Mouse (Mus musculus) left cerebral cortex, postnatal 14 days (tissue): ENCODE measurements at regions not wholly inside any gene's neighbourhood (a gene's known extent, or its start where the extent isn't known, plus 50 kb on each side); places are given as distances from the start of the nearest gene placed in this dataset.
"Not testable (repeated sequence)": the region's sequence is repeated elsewhere in the genome, so short reads cannot be mapped to it uniquely, and the experiment has no call there.

ENCODE experiments used
- DNase-seq, 2 experiments: peaks; one replicate each; pipeline ENCODE4 v3.0.0; 2021 to 2022; ENCODE audit warnings: low spot score in 2 of 2, mixed read lengths in 1 of 2
- intact Hi-C: fragments of 180-260 bp; cut with DNase I; formaldehyde crosslinking; loops from one replicate; pipeline ENCODE4 v1.15.1; 2025

DNA sequence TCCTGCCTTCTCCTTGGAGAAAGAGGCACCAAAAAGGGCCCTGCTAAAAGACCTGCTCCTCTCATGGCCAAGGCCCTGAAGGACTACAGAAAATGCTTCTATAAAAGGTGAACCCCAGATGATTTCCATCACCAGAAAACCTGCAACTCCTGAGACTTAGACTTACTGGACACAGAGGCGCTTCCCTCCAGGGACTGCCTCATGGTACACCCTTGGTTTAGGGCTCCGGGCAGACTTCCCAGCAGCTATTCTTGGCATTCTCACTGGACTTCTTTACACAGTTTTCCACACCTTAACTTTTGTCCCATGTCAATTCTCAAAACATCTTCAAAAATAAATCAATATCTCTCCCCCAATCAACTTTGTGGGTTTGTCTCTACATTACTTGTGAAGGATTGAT is 393.2 kb downstream of the Gpm6a start:
- peak in 1 of 2 experiments; percentile 7 for DNase-seq
- intact Hi-C loops, result not testable (repeated sequence)

DNA sequence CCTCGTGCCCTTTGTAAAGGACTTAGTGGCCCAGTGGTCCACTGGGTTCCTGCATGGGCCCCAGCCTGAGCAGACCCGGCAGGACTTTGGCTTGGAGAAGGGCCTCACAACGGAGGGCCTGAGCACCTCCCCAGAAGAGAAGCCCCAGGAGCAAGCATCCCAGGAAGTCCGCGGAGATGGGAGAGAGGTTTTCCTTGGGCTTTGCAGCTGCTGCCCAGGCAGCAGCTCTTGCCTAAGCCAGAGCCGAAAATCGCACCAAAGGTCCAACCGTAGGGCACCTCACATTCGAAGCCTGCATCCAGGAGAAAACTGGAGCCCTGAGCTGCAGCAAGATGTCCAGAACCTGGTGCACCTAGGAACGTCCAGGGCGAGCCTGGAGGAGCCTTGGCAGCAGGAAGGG is 405.2 kb downstream of the Gpm6a start:
- DNase-seq, intact Hi-C loops: not testable (repeated sequence)

DNA sequence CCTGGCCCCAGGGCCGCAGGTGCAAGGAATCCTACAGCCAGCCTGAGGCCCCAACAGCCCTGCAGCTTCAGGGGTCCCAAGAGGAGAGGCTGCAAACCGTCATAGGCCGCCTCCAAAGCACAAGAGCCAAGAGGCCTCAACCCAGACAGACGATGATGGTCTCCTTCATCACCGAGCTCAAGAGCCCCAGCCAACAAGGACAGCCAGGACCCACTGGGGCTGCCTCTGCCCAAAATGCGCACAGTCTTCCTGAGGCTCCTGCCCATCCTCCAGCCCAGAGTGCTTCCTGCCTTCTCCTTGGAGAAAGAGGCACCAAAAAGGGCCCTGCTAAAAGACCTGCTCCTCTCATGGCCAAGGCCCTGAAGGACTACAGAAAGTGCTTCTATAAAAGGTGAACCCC is 412.8 kb downstream of the Gpm6a start:
- intact Hi-C loops, result not testable (repeated sequence)
- peak in 1 of 2 experiments; percentile 9 for DNase-seq

DNA sequence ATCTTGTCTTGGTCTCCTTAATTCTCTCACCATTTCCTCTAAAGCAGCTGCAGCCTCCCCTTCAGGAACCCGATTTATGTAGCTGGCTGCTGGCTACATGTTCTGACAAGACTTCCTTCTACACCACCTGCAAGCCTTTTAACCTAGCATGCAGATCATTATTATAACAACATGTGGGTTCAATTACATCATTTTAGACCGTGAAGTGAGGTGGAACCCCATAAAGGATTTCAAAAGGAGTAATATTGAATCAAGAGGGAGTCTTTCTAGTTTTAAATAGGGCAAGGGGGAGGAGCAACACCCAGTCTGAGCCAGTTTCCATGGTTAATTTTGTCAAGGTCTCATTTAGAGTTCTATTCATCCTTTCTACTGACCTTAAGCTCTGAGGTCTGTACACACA is 442.4 kb downstream of the Gpm6a start:
- intact Hi-C loops, result no loop called here
- DNase-seq, result no peak

GRCm38 (mm10) chr8:55398331-55398730 is 443.7 kb downstream of the Gpm6a start:
- no peak for DNase-seq
- intact Hi-C loops, result no loop called here

- no peak for DNase-seq
- intact Hi-C loops, result loop anchor here (10.0 kb wide), 2 partner anchors 74 to 1084 kb away; no protein-coding TSS in a partner anchor
Observed at GRCm38 (mm10) chr8:55400412-55400811, 445.8 kb downstream of the Gpm6a start.

DNA sequence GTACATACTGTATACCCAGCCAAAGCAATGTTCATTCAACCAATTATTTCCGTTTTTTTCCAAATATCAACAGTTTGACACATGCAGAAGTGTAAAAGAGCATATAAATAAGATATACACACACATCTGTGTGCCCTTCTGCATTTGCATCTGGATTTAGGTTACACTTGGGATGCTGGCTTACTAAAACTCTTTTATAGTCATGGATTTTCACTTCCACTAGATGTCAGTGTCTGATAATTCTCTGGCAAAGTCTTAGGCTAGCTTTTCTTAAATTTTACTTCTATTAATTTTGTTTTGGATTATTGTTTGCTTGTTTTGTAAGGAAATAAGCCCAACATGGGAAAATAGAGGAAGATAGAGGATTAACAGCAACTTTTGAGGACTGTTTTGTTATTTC is 452.3 kb downstream of the Gpm6a start:
- DNase-seq, result not testable (repeated sequence)
- intact Hi-C loops, result loop anchor here (10.0 kb wide), 2 partner anchors 68 to 1078 kb away; no protein-coding TSS in a partner anchor
